Mouse (Mus musculus): ENCODE measurements around the gene Itgb6.

DNA sequence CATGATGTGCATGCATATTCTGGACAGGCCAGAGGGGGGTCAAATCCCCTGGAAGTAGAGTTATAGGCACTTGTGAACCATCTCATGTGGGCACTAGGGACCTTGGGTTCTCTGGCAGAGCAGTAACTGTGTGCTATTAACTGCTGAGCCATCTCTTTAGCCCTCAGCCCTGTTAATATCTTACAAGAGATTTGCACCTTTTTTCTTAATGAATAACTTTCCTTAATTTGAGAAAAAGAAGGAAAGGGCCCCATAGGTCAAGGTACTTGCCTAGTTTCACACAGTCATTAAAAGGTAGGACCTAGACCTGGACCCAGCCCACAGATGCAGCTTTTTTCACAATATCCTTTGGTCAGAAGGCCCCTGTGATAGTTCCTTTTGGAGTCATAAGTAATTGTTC, 5.9 kb downstream of the Itgb6 start:
- TF ChIP-seq GATA1 (IDR thresholded peaks at IDR 0.05; ENCODE audit: borderline replicate concordance, low read length) (no peak), FLI1 (IDR thresholded peaks at IDR 0.05; ENCODE audit: low read length) (no peak)

Measured in megakaryocyte, embryonic 14.5 days (primary cell).